In genomic region chrX:169220064-169220463, GRCm38 (mm10) we compare ENCODE assay signal across 28 mouse cellular contexts. TPM values are rescaled to one million over a fixed set of nuclear protein-coding genes. Genes with fewer than 3 reads are reported as not detected.
DNase-seq lines count a peak whose midpoint lies in the region; ATAC-seq lines count a peak whose summit lies in the region.
"Had no signal": no experiment of that assay in that cellular context is flagged by ENCODE, and none has a peak within 500 bp of the region (broad histone marks: within the 10 kb centered on the region; RNA-seq: fewer than 3 reads in every experiment).

No protein-coding gene starts in this region.

- H3K36me3 ChIP-seq in liver, embryonic 11.5 days (ENCODE audit: control insufficient read depth, insufficient read depth, low read length), result no peaks in the 10 kb centered on the region
- no peaks in the 10 kb centered on the region for H3K36me3 ChIP-seq in heart, embryonic 11.5 days (ENCODE audit: control insufficient read depth, insufficient read depth, low read length)
- H3K36me3 ChIP-seq: heart, embryonic 15.5 days; midbrain, embryonic 15.5 days; neural tube, embryonic 15.5 days had no signal

- H3K27ac ChIP-seq in liver, embryonic 11.5 days (ENCODE audit: low read depth, low read length), result no peak overlapping the region
- H3K27ac ChIP-seq in heart, embryonic 11.5 days (ENCODE audit: low read depth, low read length), result no peak overlapping the region
- H3K27ac ChIP-seq: gastrocnemius, adult 2 months; heart, embryonic 15.5 days; left cerebral cortex, adult 2 months; midbrain, embryonic 15.5 days; neural tube, embryonic 15.5 days had no signal

- peak overlapping the region; percentile 27; the same call in 1 of the 2 replicates for H3K4me2 ChIP-seq in liver, embryonic 11.5 days
- no peak overlapping the region for H3K4me2 ChIP-seq in heart, embryonic 11.5 days
- H3K4me2 ChIP-seq: heart, embryonic 15.5 days; midbrain, embryonic 15.5 days; neural tube, embryonic 15.5 days had no signal

- no peaks in the 10 kb centered on the region; the same call in 1 of the 2 replicates for H3K27me3 ChIP-seq in liver, embryonic 11.5 days (replicated peaks; ENCODE audit: control insufficient read depth, insufficient read depth, low read length)
- no peaks in the 10 kb centered on the region for H3K27me3 ChIP-seq in heart, embryonic 11.5 days (ENCODE audit: control insufficient read depth, insufficient read depth, low read length)
- H3K27me3 ChIP-seq: CH12.LX; heart, embryonic 15.5 days; megakaryocyte, embryonic 14.5 days; midbrain, embryonic 15.5 days; neural tube, embryonic 15.5 days had no signal

- H3K9ac ChIP-seq in liver, embryonic 11.5 days (ENCODE audit: low read depth, low read length), result no peak overlapping the region
- H3K9ac ChIP-seq in heart, embryonic 11.5 days (ENCODE audit: low read depth, low read length), result no peak overlapping the region
- H3K9ac ChIP-seq: forebrain, postnatal 0 days; heart, embryonic 15.5 days; midbrain, embryonic 15.5 days; neural tube, embryonic 15.5 days had no signal

- no peaks in the 10 kb centered on the region for H3K9me3 ChIP-seq in liver, embryonic 11.5 days (ENCODE audit: control insufficient read depth, low read length)
- H3K9me3 ChIP-seq in heart, embryonic 11.5 days (replicated peaks; ENCODE audit: control insufficient read depth, low read length), result no peaks in the 10 kb centered on the region
- H3K9me3 ChIP-seq: heart, embryonic 15.5 days; megakaryocyte, embryonic 14.5 days; midbrain, embryonic 15.5 days; neural tube, embryonic 15.5 days had no signal

- ATAC-seq in cerebellum, adult (ENCODE audit: insufficient number of reproducible peaks, low FRiP score, low TSS enrichment), result no peak
- 0 out of 2 replicates have a peak, but pooled peaks have one; percentile 45 for ATAC-seq in liver, embryonic 11.5 days (replicated peaks; ENCODE audit: low FRiP score)
- peak; percentile 78 for ATAC-seq in megakaryocyte-erythroid progenitor cell, adult 5-6 weeks (replicated peaks; ENCODE audit: low FRiP score, low TSS enrichment, poor library complexity, severe bottlenecking)
- ATAC-seq in heart, embryonic 11.5 days (replicated peaks; ENCODE audit: insufficient number of reproducible peaks, low FRiP score, low TSS enrichment), result no peak
- ATAC-seq: forebrain, postnatal 0 days; midbrain, embryonic 15.5 days had no signal

- DNase-seq in cerebellum, postnatal 25 days, result peak; percentile 8 to 11
- DNase-seq in ZHBTc4 (ENCODE audit: low read depth, low spot score), result peak; percentile 0
- DNase-seq in liver, embryonic 11.5 days (ENCODE audit: low spot score), result no peak
- no peak for DNase-seq in kidney, postnatal 4 days
- no peak for DNase-seq in gastrocnemius, adult 8-10 months (ENCODE audit: low spot score in 2 of 2)
- DNase-seq: adrenal gland, adult 8-10 months; cerebellum, adult 11-12 months; forebrain, postnatal 0 days; gastrocnemius, adult 2 months; heart, adult 11 months; heart, postnatal 4 days; kidney, postnatal 36 days; layer of hippocampus, adult 9-11 months; lung, postnatal 10 days had no signal

- 39% methylated on average over 8 of the region's 8 CpGs for WGBS in liver, embryonic 11.5 days
- WGBS in heart, embryonic 11.5 days (ENCODE audit: insufficient replicate concordance), result 49% methylated on average over 8 of the region's 8 CpGs

- H3K4me1 ChIP-seq in liver, embryonic 11.5 days (replicated peaks; ENCODE audit: control insufficient read depth, insufficient read depth, low read length), result no peaks in the 10 kb centered on the region
- H3K4me1 ChIP-seq in heart, embryonic 11.5 days (ENCODE audit: control insufficient read depth, insufficient read depth, low read length), result no peaks in the 10 kb centered on the region
- H3K4me1 ChIP-seq: heart, embryonic 15.5 days; midbrain, embryonic 15.5 days; neural tube, embryonic 15.5 days had no signal

- no peak overlapping the region for H3K4me3 ChIP-seq in liver, embryonic 11.5 days (ENCODE audit: low read depth, low read length)
- no peak overlapping the region for H3K4me3 ChIP-seq in heart, embryonic 11.5 days (ENCODE audit: low read depth, low read length)
- H3K4me3 ChIP-seq: gastrocnemius, adult 2 months; heart, embryonic 15.5 days; left cerebral cortex, adult 2 months; megakaryocyte, embryonic 14.5 days; midbrain, embryonic 15.5 days; neural tube, embryonic 15.5 days had no signal

RNA-seq across cellular contexts. Expression of gene Amelx, which starts 33.1 kb away (rescaled TPM):
- polyA plus RNA-seq in liver, embryonic 11.5 days (2014; fragmentation: Nextera tagmentation; extraction: Ambion mirVana), result not detected in 2 replicates
- total RNA-seq in megakaryocyte-erythroid progenitor cell, adult 5-6 weeks (2014; fragmentation: Nextera tagmentation), result not detected in 2 replicates
- not detected in 2 replicates for total RNA-seq in megakaryocyte-erythroid progenitor cell, adult 5-6 weeks (2017)
- polyA plus RNA-seq in heart, embryonic 11.5 days (2014; fragmentation: Nextera tagmentation; extraction: Ambion mirVana), result 0.23 TPM in 1 of 2 replicates, not detected in the other
- total RNA-seq in gastrocnemius, adult 8-10 months (2022), result not detected
- total RNA-seq: adrenal gland, adult 8-10 months; CH12.LX; forebrain, postnatal 0 days; gastrocnemius, adult 2 months; heart, postnatal 4 days; left cerebral cortex, adult 2 months had no signal
- polyA plus RNA-seq: cortical plate, adult 2 months; embryonic facial prominence, embryonic 14.5 days; forebrain, postnatal 0 days; heart, embryonic 15.5 days; kidney, embryonic 14.5 days; limb, embryonic 11.5 days; liver, embryonic 16.5 days; midbrain, embryonic 15.5 days; neural tube, embryonic 15.5 days had no signal

Comparison
In these comparisons a context has a peak if more than half of its experiments do, and no peak if none do; other contexts are left out.
1. DNase-seq: peak in cerebellum, postnatal 25 days (2 of 2) and ZHBTc4 (single experiment); none in liver, embryonic 11.5 days (single experiment), kidney, postnatal 4 days (0 of 2) and gastrocnemius, adult 8-10 months (0 of 2).
2. ATAC-seq: peak in liver, embryonic 11.5 days (single experiment) and megakaryocyte-erythroid progenitor cell, adult 5-6 weeks (single experiment); none in cerebellum, adult (single experiment) and heart, embryonic 11.5 days (single experiment).